Mouse (Mus musculus) forebrain, embryonic 10.5 days (tissue): Measurements from ENCODE around the gene Cfap54. TPM values are rescaled to one million over a fixed set of nuclear protein-coding genes. Genes with fewer than 3 reads are reported as not detected.
A peak's percentile ranks its signal among the peaks of the same experiment; 100 is the strongest.

Experiments
- DNase-seq: peaks from one replicate; pipeline ENCODE4 v3.0.0-alpha.2; 2017; ENCODE audit warnings: low spot score; ENCODE audit errors: extremely low spot score
- H3K27ac ChIP-seq: fragments of 300-500 bp; sonication (generic); 2 replicates; pipeline ENCODE4 v1.5.1; 2016; ENCODE audit warnings: mild to moderate bottlenecking
- H3K27me3 ChIP-seq: fragments of 300-500 bp; sonication (generic); 2 replicates; pipeline ENCODE4 v1.6.1; 2016; ENCODE audit warnings: mild to moderate bottlenecking; ENCODE audit not compliant: poor library complexity, severe bottlenecking
- H3K36me3 ChIP-seq: fragments of 300-500 bp; sonication (generic); replicated peaks from 2 replicates; pipeline ENCODE4 v1.6.1; 2016; ENCODE audit warnings: mild to moderate bottlenecking, moderate library complexity
- H3K4me1 ChIP-seq: fragments of 300-500 bp; sonication (generic); 2 replicates; pipeline ENCODE4 v1.6.1; 2016
- H3K4me3 ChIP-seq: fragments of 300-500 bp; sonication (generic); 2 replicates; pipeline ENCODE4 v1.5.1; 2016; ENCODE audit warnings: mild to moderate bottlenecking, moderate library complexity
- H3K9me3 ChIP-seq: fragments of 300-500 bp; sonication (generic); 2 replicates; pipeline ENCODE4 v1.6.1; 2016; ENCODE audit warnings: mild to moderate bottlenecking, moderate library complexity
- WGBS: fragments of 180-500 bp; shearing (Covaris S2); methylation state at CpG from one replicate; pipeline ENCODE4 v1.1.7; 2016; 5-methylcytosine and 5-hydroxymethylcytosine counted together
- polyA plus RNA-seq: library from polyadenylated mRNA; unstranded; fragments of >200 nt; fragmentation: Nextera tagmentation; extraction: Ambion mirVana; gene quantifications from 2 replicates; pipeline ENCODE4 v1.2.1, GENCODE M21; 2016

The Cfap54 gene
- polyA plus RNA-seq, 1 experiment from 2014 or later, result 1.3 TPM

DNA sequence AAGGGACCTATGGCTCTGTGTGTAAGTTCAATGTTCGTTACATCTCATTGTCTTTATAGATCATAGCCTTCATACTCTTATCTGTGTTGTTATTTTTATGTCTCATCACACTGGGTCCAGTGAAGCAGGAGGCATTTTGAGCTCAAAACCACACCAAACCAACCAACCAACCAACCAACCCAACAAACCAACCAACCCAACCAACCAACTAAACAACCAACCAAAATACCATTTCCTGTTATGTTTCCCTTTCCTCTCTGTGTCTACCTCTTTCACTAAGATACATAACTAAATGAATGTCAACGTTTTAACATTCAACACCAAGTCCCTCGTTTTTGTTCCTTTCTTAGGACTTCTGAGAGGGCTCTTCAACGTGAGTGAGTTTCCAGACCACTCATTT is 40.0 kb downstream of the Cfap54 start:
- H3K36me3 ChIP-seq, result no peaks in the 10 kb centered on the region
- no peaks in the 10 kb centered on the region for H3K4me1 ChIP-seq
- no peak overlapping the region for H3K4me3 ChIP-seq
- H3K27me3 ChIP-seq, result no peaks in the 10 kb centered on the region
- 80% methylated on average over 4 of the region's 4 CpGs for WGBS
- DNase-seq, result no peak
- H3K9me3 ChIP-seq, result no peaks in the 10 kb centered on the region
- H3K27ac ChIP-seq, result no peak overlapping the region

DNA sequence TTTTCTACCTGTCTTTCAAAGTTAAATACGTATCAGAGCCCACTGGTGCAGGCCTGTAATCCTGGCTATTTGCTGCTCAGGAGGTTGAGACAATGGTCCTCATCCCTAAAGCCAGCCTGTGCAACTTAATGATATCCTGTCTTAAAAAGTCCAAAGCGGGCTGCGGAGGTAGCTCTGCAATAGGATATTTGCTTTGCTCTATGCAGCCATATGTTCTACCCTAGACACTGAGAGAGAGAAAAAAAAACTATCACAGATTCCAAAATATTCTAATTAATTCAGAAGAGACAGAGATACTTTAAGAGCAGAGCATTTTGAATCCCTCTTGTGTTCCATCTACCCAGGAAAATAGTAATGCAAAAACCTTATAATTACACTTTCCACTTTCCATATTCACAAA is 44.9 kb downstream of the Cfap54 start:
- no peaks in the 10 kb centered on the region for H3K27me3 ChIP-seq
- H3K9me3 ChIP-seq, result no peaks in the 10 kb centered on the region
- H3K4me1 ChIP-seq, result peaks cover 4% of the 10 kb centered on the region; the same call in 1 of the 2 replicates
- DNase-seq, result no peak
- WGBS, result 75% methylated on average over 3 of the region's 3 CpGs
- H3K36me3 ChIP-seq, result no peaks in the 10 kb centered on the region
- no peak overlapping the region for H3K4me3 ChIP-seq
- no peak overlapping the region for H3K27ac ChIP-seq

DNA sequence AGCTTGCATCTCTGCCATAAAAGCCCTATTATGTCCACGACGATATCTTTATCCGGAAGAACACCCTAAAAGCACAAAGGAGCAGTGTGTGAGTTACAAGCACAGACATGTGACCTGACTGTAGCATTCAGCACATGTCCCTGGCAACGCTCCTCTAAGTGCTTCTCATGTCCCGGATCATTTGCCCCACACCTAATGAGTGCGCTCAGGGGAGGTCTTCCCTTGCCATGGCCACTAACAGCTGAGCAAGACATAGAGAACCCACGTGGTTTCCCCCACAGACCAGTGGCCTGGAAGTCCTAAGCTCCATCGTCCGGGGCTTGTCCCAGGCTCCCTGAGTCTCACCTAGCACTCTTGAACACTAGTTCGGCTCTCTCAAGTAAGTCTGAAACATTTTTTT is 45.9 kb downstream of the Cfap54 start:
- Histone ChIP-seq H3K27me3 (no peaks in the 10 kb centered on the region), H3K36me3 (no peaks in the 10 kb centered on the region), H3K4me1 (peaks cover 4% of the 10 kb centered on the region; the same call in 1 of the 2 replicates), H3K9me3 (no peaks in the 10 kb centered on the region), H3K4me3 (no peak overlapping the region), H3K27ac (no peak overlapping the region)
- 81% methylated on average over 10 of the region's 10 CpGs for whole genome bisulfite sequencing
- no peak for DNase-seq

DNA sequence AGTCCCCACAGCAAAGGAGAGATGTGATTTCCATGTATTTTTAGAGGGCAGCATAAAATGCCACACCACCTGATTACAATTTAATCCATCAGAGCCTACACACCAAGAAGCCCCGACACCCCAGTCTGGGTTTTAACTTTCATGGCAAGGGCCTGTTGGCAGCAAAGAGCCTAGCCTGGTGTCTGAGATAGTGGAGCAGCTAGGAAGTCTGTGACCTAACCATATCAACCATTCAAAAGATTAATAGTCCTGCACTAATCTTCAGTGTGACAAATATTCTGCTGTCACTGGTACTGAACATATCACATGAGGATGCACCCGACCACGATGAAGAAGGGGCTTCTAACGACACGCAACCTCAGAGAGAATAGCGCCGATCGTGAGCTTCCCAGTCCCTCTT is 58.1 kb downstream of the Cfap54 start:
- Histone ChIP-seq H3K27ac (no peak overlapping the region), H3K4me1 (0 out of 2 replicates have a peak, but pooled peaks cover 4% of the 10 kb centered on the region), H3K9me3 (no peaks in the 10 kb centered on the region), H3K27me3 (no peaks in the 10 kb centered on the region), H3K4me3 (no peak overlapping the region), H3K36me3 (no peaks in the 10 kb centered on the region)
- no peak for DNase-seq
- 91% methylated on average over 8 of the region's 8 CpGs for WGBS

DNA sequence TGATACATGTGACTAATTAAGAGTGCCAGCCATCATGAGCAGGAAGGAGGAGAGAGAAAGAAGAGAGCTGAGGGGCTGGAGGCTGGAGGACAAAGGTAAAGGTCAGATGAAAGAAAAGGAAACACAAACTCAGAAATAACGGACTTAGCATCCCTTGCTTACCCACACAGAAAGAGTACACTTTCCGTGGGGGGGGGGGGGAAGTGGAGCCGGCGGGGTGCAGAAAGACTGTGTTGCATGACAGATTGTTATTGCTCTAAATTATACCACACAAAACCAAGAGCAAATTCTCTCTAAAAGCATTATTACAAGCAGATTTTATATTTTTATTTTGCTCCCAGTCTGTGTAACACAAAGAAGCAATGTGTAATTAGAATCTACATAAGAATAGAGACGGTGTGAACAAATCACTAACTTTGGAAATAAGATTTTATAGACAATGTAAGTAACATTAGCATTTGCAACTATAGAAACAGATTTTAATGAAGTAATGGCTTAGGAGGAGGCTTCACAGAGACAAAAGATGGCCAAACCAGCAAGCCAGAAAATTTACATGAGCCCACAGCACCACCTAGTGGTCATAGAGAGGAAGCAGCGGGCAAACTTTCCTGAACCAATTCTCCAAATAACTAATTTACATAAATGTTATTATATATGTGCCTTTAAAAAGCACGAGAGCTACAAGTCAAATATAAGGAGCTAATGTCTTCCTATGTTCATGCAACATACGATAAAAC is 67.2 kb downstream of the Cfap54 start:
- peak overlapping the region; percentile 76 for H3K27ac ChIP-seq
- no peaks in the 10 kb centered on the region for H3K27me3 ChIP-seq
- H3K36me3 ChIP-seq, result no peaks in the 10 kb centered on the region
- H3K9me3 ChIP-seq, result peaks cover 13% of the 10 kb centered on the region; the same call in 1 of the 2 replicates
- peak; percentile 64 for DNase-seq
- 38% methylated on average over 8 of the region's 8 CpGs for WGBS
- peaks cover 7% of the 10 kb centered on the region for H3K4me1 ChIP-seq
- no peak overlapping the region for H3K4me3 ChIP-seq

DNA sequence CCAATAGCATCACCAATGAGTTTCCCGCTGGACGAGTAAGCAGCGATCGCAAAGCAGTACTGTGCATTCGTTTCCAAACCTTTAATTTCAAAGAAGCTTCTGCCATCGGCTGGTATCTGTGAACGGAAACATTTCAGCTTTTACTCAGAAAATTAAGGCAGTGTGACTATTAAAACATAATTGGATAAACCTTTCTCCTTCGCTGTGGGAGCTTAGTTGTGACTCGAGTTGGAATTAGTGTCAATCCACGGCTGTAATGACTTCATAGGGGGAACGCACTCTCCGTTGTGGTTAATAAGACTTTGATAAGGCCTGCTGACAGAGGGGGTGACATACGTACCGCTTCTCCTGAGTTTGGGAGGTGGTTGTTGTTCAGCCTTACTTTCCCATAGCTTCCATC is 70.3 kb downstream of the Cfap54 start:
- WGBS, result 91% methylated on average over 14 of the region's 14 CpGs
- Histone ChIP-seq H3K36me3 (no peaks in the 10 kb centered on the region), H3K4me1 (peaks cover 7% of the 10 kb centered on the region), H3K4me3 (no peak overlapping the region), H3K27ac (0 out of 2 replicates have a peak overlapping the region, but pooled peaks have one; percentile 2), H3K9me3 (peaks cover 13% of the 10 kb centered on the region; the same call in 1 of the 2 replicates), H3K27me3 (no peaks in the 10 kb centered on the region)
- no peak for DNase-seq

DNA sequence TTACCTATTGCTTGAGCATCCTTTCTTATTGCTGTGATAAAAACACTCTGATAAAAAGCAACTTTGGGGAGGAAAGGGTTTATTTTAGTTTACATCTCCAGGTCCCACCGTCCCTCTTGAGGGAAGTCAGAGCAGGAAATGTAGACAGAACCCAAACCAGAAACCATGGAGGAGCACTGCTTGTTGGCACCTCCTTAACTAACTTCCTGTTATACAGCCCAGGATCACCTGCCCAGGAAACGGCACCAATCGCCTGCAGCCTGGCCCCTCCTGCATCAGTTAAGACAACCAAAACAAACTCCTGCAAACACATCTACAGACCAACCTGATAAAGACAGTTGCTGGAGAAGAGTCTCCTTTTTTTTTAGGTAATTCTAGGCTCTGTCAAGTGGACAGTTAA is 74.4 kb downstream of the Cfap54 start:
- WGBS, result 83% methylated on average over 3 of the region's 3 CpGs
- Histone ChIP-seq H3K4me3 (no peak overlapping the region), H3K4me1 (no peaks in the 10 kb centered on the region), H3K9me3 (peaks cover 3% of the 10 kb centered on the region; the same call in 1 of the 2 replicates), H3K27me3 (no peaks in the 10 kb centered on the region), H3K27ac (no peak overlapping the region), H3K36me3 (no peaks in the 10 kb centered on the region)
- no peak for DNase-seq

DNA sequence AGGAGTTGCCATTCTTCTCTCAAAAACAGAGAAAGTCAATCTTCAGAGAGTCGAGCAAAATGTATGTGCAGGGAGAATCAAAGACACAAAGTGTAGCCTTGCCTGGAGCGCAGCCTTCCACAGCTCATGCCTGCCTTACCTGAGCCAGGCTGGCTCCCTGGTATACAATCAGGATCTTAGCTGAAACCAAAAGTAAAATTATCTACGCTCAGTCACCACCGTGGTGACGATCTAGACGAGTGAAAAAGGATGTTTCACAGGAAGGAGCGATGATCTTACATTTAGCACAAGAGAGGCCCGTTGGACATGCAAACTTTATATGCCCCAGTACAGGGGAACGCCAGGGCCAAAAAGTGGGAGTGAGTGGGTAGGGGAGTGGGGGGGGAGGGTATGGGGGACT is 75.0 kb downstream of the Cfap54 start:
- Histone ChIP-seq H3K4me3 (no peak overlapping the region), H3K9me3 (no peaks in the 10 kb centered on the region), H3K27me3 (no peaks in the 10 kb centered on the region), H3K27ac (no peak overlapping the region), H3K4me1 (no peaks in the 10 kb centered on the region), H3K36me3 (no peaks in the 10 kb centered on the region)
- no peak for DNase-seq
- WGBS, result 86% methylated on average over 9 of the region's 9 CpGs

DNA sequence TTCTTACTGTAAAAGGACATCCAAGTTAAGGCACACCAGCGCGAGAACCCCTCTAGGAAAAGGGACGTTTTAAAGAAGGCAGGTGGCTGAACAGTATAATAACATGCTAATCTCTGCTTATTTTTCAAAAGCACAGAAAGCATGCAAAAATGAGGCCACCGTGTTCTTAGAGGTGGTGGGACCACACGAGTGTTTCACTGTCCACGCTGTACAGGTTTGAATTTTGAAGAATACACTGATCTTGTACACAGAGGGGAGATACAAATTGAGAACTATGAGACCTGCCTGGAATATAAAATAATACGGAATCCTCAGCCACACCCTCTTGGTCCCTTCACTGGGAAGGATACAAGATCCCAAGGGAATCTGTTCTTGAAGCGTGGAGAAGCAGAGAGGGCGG is 82.9 kb downstream of the Cfap54 start:
- Histone ChIP-seq H3K27me3 (no peaks in the 10 kb centered on the region), H3K36me3 (no peaks in the 10 kb centered on the region), H3K9me3 (no peaks in the 10 kb centered on the region), H3K4me3 (no peak overlapping the region), H3K4me1 (no peaks in the 10 kb centered on the region), H3K27ac (no peak overlapping the region)
- no peak for DNase-seq
- WGBS, result 94% methylated on average over 9 of the region's 9 CpGs

DNA sequence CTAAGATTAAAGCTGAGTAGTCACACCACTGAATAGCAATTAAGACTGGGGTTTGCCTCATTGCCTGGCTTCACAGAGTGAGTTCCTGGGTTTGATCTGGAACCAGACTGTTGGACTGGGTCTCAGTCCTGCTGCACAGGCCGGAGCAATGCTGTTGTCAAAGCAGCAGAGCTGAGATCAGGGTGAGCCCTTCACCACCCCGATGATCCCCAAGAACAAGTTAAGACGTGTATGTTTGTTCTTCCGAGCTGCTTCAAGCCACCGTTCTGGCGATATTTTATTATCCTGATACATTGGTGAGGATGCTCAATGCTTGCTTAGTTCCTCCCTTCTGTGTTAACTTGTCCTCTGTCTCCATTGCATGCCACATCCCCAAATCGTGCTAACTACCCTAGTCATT is 86.2 kb downstream of the Cfap54 start:
- 0 out of 2 replicates have a peak, but pooled peaks cover under 1% of the 10 kb centered on the region for H3K4me1 ChIP-seq
- WGBS, result 95% methylated on average over 7 of the region's 7 CpGs
- H3K9me3 ChIP-seq, result no peaks in the 10 kb centered on the region
- H3K27ac ChIP-seq, result no peak overlapping the region
- H3K4me3 ChIP-seq, result no peak overlapping the region
- H3K36me3 ChIP-seq, result no peaks in the 10 kb centered on the region
- H3K27me3 ChIP-seq, result no peaks in the 10 kb centered on the region
- DNase-seq, result no peak

DNA sequence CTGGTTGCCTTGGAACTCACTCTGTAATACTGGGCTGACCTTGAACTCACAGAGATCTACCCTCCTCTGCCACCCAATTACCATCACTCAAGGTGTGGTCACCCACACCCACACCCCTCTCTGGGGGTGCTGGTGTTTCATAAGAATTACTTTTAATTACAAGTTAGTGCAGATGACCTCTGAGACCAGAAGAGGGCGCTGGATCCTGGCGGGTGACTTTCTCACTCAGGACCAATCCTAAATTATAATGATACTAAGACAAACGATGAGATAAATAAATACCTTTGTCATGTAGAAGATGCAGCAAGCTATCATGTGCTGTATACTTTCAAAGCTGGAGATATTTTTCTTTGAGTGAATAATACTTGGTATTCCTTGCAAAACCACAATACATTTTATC is 87.1 kb downstream of the Cfap54 start:
- no peak overlapping the region for H3K27ac ChIP-seq
- no peaks in the 10 kb centered on the region for H3K36me3 ChIP-seq
- DNase-seq, result no peak
- WGBS, result 61% methylated on average over 3 of the region's 3 CpGs
- no peaks in the 10 kb centered on the region for H3K27me3 ChIP-seq
- H3K4me1 ChIP-seq, result peaks cover 9% of the 10 kb centered on the region
- H3K4me3 ChIP-seq, result no peak overlapping the region
- H3K9me3 ChIP-seq, result no peaks in the 10 kb centered on the region

DNA sequence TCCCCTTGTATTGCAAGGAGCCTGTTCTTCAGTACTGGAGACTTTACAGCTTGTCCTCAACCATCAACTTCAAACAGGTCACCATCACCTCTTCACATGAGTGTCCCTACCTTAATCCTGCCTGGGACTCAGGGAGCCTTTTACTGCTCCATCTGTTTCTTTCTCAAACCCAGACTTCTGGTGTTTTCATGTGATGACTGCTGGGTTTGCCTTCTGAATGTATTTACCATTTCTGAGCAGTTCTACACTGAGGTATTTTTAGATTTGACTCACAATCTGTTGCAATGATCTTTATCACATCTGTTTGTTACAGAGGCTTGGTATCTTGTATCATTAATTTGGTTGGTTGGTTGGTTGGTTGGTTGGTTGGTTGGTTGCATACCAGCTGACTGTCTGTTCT is 88.9 kb downstream of the Cfap54 start:
- Histone ChIP-seq H3K9me3 (no peaks in the 10 kb centered on the region), H3K4me3 (no peak overlapping the region), H3K36me3 (no peaks in the 10 kb centered on the region), H3K27ac (no peak overlapping the region), H3K4me1 (peaks cover 12% of the 10 kb centered on the region), H3K27me3 (no peaks in the 10 kb centered on the region)
- DNase-seq, result no peak

DNA sequence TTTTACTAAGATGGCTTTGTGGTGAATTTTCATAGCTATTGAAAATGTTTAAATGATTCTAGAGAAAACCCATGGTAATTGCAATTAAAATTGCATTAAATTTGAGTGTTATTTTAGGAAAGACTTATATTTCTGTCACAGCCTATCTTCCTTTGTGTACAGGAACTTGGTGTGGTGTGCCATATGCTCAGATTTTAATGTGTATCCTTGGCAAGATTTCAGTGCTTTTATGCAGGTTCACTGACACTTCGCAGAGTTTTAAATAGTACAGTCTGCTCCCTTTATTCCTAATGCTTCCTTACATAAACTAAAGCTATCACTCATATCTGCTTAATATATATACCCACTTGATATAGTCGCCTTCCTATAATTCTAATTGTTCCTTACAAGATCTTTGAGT is 90.8 kb downstream of the Cfap54 start:
- no peaks in the 10 kb centered on the region for H3K27me3 ChIP-seq
- no peaks in the 10 kb centered on the region for H3K9me3 ChIP-seq
- H3K4me3 ChIP-seq, result no peak overlapping the region
- 86% methylated on average over 2 of the region's 2 CpGs for WGBS
- H3K36me3 ChIP-seq, result no peaks in the 10 kb centered on the region
- no peak for DNase-seq
- H3K27ac ChIP-seq, result no peak overlapping the region
- peaks cover 12% of the 10 kb centered on the region for H3K4me1 ChIP-seq

DNA sequence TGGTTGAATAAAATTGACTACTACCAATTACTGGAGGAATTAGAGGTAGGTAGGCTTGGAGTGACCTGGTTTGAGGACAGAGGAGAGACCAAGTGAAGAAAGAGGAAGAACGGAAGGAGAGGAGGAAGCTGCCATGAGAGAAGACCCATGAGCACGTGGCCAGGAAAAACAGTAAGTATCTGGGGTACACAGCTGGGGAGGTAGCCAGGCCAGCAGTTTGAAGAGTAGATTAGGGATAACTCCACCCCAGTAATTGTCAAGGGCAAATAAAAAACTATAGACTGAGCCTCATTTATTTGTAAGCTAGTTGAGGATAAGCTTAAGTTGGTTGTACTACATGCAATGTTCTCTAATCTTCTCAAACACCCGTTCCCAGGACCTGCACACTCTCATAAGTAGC is 116.3 kb downstream of the Cfap54 start:
- Histone ChIP-seq H3K9me3 (no peaks in the 10 kb centered on the region), H3K27me3 (no peaks in the 10 kb centered on the region), H3K4me3 (no peak overlapping the region), H3K4me1 (no peaks in the 10 kb centered on the region), H3K27ac (no peak overlapping the region), H3K36me3 (no peaks in the 10 kb centered on the region)
- WGBS, result 86% methylated on average over 3 of the region's 3 CpGs
- no peak for DNase-seq
